Mouse (Mus musculus) T-helper 17 cell (primary cell): ENCODE data around the gene Hs3st1.

Source experiments
- in situ Hi-C, 2 experiments: fragments of 300-600 bp; cut with MboI, MseI; formaldehyde crosslinking; loops; 1 replicate in 1 of 2; 2 replicates in 1 of 2; pipeline ENCODE4 v1.15.1; 2025; ENCODE audit warnings: high pct_unique_total_duplicates in 2 of 2

The Hs3st1 gene

DNA sequence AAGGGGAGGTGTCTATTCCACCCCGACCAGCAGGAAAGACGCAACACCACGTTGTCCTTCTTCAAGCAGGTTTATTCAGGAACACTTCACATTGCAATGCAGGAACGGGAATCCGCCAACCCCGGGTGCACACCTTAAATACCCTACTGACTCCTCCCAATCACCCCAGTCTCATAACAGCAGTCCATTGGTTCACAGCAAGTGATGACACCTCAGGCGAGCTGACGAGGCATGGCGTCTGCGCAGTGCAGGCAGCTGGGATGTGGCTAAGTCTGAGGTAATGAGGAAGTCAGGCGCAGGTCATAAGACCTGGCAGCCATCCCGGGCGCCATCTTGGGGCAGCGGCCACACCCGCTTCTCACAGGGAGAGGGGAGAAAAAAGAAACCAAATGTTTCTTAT lies at the start of gene Hs3st1:
Gene Hs3st1, minus strand, starts transcription at position 101 of the 400 bp plus-strand sequence.
- in situ Hi-C loops = loop anchor here in 1 of 2 experiments (10.0 kb wide), 1 partner anchor 359 kb away; no protein-coding TSS in a partner anchor

DNA sequence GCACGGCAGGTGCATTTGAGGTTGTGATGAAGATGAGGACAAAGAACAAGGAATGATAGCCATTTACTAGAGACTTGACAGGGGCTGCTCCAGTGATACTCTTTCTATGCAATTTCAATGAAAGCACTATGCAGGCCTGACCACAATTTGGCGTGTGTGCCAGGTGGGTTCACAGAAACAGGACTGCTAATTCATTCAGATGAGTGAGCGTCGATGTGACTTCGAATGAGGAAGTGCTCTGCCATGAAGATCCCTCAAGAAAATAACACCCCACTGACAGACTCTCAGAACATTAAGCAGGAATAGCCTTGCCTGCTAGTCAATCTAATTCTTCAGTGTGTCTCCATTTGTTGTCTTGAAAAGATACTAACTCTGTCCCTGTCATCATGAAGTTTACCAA lies 49.4 kb upstream of the Hs3st1 start:
- in situ Hi-C loops = no loop called here

DNA sequence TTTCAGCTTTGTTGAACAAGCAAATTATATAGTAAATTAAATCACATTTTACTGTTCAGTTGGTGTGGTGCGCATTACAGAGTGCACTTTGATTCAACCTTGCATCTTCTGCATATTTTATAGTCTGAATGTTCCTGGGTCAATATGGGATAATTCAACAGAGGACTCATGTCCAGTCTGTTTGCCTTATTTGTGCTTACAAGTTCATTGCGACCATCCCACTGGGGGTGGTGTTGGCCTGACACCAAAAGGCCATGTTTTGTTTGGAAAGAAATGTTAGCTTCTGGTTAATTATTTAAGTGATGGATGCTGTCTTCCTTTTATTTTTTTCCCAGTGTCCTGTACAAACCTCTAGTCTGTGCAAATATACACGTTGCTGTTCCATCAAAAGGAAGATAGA lies 48.7 kb upstream of the Hs3st1 start:
- in situ Hi-C loops = no loop called here

DNA sequence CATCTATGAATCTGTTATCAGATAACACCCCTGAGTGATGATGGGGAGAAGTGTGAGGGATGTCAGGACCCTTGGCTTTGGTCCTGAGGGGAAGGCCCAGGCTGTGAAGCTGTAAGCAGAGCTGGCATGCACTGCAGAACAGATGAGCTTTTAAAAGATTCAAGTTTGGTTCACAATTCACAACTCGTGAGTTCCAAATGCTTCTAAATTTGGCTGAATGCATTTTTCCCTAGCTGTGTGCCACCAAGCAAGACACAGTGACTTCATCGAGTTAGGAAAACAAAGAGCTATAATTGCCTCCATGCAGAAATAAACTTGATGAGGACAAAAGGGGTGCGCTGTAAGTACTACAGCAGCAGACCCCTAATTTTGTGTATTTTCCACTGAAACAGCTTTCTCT lies 48.2 kb upstream of the Hs3st1 start:
- in situ Hi-C loops = no loop called here

DNA sequence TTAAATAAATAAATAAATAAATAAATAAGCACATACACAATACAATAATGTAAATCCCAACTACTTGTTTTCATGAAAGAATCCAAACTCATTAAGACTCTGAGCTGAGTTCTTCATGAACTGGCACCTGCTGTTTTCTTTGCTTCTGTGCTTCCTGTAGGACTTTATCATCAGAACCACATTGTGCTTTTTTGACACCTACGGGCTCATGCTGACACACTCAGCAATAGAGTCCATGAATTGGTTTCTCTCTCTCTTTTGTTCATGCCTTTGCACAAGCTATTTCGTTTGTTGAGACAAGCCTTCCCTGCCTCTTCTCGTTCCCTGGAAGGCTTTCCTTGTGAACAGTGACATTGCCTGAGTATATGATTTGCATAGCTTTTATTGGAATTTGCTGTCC lies 46.8 kb upstream of the Hs3st1 start:
- in situ Hi-C loops = no loop called here

- in situ Hi-C loops = no loop called here
Observed at GRCm38 (mm10) chr5:39777094-39777710, 21.9 kb upstream of the Hs3st1 start.

GRCm38 (mm10) chr5:39771680-39772348 lies 16.5 kb upstream of the Hs3st1 start:
- in situ Hi-C loops = no loop called here

DNA sequence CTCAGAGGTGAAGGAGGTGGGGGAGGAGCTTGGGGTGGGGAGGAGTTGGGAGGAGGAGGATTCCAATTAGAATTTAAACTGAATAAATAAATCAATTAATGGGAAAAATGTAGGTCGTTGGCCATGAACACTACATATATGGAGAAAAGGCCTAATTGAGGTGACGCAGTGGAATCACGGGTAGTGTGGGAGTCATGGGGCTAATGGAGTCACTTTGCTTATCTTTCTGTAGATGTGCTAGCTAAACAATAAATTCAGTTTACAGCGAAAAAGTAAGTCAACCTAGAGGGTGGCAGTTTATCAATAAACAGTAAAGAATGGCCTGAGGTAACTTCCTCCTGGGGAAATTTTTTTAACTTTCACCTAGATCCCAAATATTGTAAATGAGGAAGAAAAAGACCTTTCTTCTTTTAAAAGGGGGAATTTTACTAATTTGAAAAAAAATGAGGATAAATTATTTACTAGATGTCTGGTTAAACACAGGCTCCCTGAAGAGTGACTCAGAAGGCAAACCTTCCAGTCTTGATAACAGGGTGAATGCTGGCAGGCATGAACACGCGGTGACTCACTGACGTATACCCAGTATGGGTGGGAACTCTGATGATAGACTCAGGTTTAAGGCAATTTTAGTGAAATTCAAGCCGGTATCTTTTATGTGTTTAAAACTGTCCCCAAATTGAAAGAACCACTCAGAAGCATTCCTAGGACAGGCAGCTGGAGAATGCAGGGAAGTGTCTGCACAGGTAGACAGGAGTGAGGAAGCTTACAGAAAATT lies 6.6 kb upstream of the Hs3st1 start:
- in situ Hi-C loops = no loop called here

- in situ Hi-C loops = loop anchor here in 1 of 2 experiments (10.0 kb wide), 1 partner anchor 356 kb away; no protein-coding TSS in a partner anchor
Observed at GRCm38 (mm10) chr5:39758890-39759475, 3.7 kb upstream of the Hs3st1 start.

DNA sequence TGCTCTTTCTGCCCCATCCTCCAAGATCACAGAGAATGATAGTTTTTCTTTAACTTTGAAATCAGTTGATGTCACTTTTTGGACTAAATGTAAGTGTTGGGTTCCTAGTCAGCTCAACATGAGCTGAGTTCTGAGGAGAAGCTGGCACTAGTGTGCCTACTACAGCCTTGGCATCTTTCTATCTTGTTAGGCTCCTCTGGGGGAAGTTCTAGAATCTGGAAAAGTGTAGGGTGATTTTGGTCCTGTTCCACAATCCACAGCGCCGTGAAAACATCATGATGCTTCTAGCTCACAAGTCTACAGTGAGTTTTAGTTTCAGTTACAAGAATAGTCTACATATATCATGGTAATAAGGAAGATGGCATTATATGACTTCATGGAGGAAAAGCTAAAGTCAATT lies 18.4 kb downstream of the Hs3st1 start:
- in situ Hi-C loops = loop anchor here in 1 of 2 experiments (10.0 kb wide), 1 partner anchor 382 kb away; no protein-coding TSS in a partner anchor

GRCm38 (mm10) chr5:39733750-39734443 lies 21.4 kb downstream of the Hs3st1 start:
- in situ Hi-C loops = loop anchor here in 1 of 2 experiments (10.0 kb wide), 1 partner anchor 379 kb away; no protein-coding TSS in a partner anchor

DNA sequence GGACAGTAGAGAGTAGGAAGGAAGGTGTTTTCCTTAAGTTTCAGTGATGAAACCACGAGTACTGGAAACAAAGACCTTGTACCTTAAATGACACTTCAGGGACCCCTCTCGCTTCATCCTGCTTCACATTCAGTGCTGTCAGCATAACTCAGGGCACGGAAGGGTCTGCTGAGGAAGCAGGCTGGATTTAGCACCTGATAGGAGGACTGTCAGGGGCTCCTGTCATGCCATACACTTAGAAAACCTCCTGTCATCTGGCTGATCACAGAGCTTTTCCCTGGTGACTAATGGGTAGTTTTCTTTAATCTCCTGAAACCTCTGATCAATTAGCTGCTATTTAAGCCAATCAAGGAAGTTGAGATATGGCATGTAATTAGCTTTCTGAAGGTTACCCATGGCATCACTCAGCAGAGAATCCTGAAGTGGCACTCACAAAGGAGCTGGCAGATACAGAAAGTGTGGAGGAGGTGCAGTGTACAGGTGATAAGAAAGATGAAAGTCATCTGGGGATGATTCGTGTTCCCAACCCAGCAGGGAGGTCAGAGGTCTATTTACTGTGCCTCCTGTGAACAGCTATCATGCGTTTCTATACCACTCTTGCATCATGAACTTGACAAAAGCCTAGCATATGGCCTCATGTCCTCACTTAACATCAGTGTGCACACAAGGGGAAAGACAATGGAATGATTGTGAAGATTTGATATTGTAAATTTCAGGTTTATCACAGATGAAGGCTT lies 22.1 kb downstream of the Hs3st1 start:
- in situ Hi-C loops = loop anchor here in 1 of 2 experiments (10.0 kb wide), 1 partner anchor 378 kb away; no protein-coding TSS in a partner anchor

GRCm38 (mm10) chr5:39715694-39716550 lies 39.4 kb downstream of the Hs3st1 start:
- in situ Hi-C loops = no loop called here

- in situ Hi-C loops = no loop called here
Observed at GRCm38 (mm10) chr5:39715193-39715592, 40.1 kb downstream of the Hs3st1 start.

DNA sequence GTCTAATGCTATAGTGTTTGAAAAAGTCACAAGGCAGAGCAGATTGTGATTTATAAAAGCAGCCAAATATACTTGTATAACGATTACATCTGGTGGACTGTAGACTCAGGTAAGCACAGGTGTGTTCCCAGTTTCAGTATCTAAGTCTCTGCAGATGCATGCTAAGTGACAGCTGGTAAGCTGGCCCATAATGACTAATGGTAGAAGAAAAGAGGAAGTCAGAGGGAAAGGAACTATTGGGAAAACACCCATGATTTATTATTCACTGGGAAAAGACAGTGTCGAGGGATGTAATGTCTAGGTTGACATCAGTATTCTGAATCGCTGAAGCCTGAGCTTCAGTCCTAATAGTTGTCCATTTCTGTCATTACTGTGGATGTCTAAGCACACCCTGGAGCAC lies 49.7 kb downstream of the Hs3st1 start:
- in situ Hi-C loops = no loop called here

GRCm38 (mm10) chr5:39660826-39661225 lies 94.4 kb downstream of the Hs3st1 start:
- in situ Hi-C loops = no loop called here

- in situ Hi-C loops = no loop called here
Observed at GRCm38 (mm10) chr5:39659417-39659816, 95.9 kb downstream of the Hs3st1 start.

- in situ Hi-C loops = loop anchor here in 1 of 2 experiments (5.0 kb wide), 1 partner anchor 868 kb away; no protein-coding TSS in a partner anchor
Observed at GRCm38 (mm10) chr5:39644827-39645380, 110.4 kb downstream of the Hs3st1 start.
